Mouse (Mus musculus) stomach, postnatal 0 days (tissue): ENCODE data around the gene Igfbp1. TPM values are rescaled to one million over a fixed set of nuclear protein-coding genes. Genes with fewer than 3 reads are reported as not detected.

ENCODE experiments used
- ATAC-seq: fragments of 200-750 bp; cut with Nextera tagmentation; 2 replicates; pipeline ENCODE4 v1.8.0; 2017; ENCODE audit not compliant: low FRiP score, low TSS enrichment
- DNase-seq: peaks from one replicate; pipeline ENCODE4 v3.0.0-alpha.2; 2016; ENCODE audit warnings: low spot score
- H3K27ac ChIP-seq: fragments of 300-500 bp; sonication (generic); replicated peaks from 2 replicates; pipeline ENCODE4 v1.5.1; 2014; ENCODE audit warnings: mild to moderate bottlenecking, control low read depth
- H3K27me3 ChIP-seq: fragments of 300-500 bp; sonication (generic); 2 replicates; pipeline ENCODE4 v1.6.1; 2014; ENCODE audit warnings: low read length; ENCODE audit not compliant: control insufficient read depth, insufficient read depth
- H3K36me3 ChIP-seq: fragments of 300-500 bp; sonication (generic); 2 replicates; pipeline ENCODE4 v1.6.1; 2014; ENCODE audit warnings: low read length, mixed read lengths; ENCODE audit not compliant: control insufficient read depth, insufficient read depth
- H3K4me1 ChIP-seq: fragments of 300-500 bp; sonication (generic); replicated peaks from 2 replicates; pipeline ENCODE4 v1.6.1; 2014; ENCODE audit warnings: antibody characterized with exemption; ENCODE audit not compliant: control insufficient read depth, insufficient read depth
- H3K4me2 ChIP-seq: fragments of 300-500 bp; sonication (generic); replicated peaks from 2 replicates; pipeline ENCODE4 v1.6.1; 2014; ENCODE audit warnings: low read depth, mild to moderate bottlenecking, control low read depth, moderate library complexity
- H3K4me3 ChIP-seq: fragments of 300-500 bp; sonication (generic); 2 replicates; pipeline ENCODE4 v1.5.1; 2014; ENCODE audit warnings: low read depth, low read length, control low read depth
- H3K9ac ChIP-seq: fragments of 300-500 bp; sonication (generic); 2 replicates; pipeline ENCODE4 v1.6.1; 2014; ENCODE audit warnings: mild to moderate bottlenecking, low read length, control low read depth, mixed read lengths
- H3K9me3 ChIP-seq: fragments of 300-500 bp; sonication (generic); 2 replicates; pipeline ENCODE4 v1.6.1; 2016; ENCODE audit warnings: low read length; ENCODE audit not compliant: control insufficient read depth
- CTCF ChIP-seq: IDR thresholded peaks from 2 replicates; pipeline ENCODE4 v1.5.1; 2016; ENCODE audit warnings: antibody characterized with exemption, low read depth, mild to moderate bottlenecking, moderate library complexity
- EP300 ChIP-seq: optimal IDR thresholded peaks from 2 replicates; pipeline ENCODE3; 2016; ENCODE audit warnings: antibody characterized with exemption
- WGBS: fragments of 180-500 bp; shearing (Covaris S2); extraction: QIAGEN DNeasy Blood & Tissue Kit; methylation state at CpG from one replicate; pipeline ENCODE4 v1.1.7; 2014; 5-methylcytosine and 5-hydroxymethylcytosine counted together
- polyA plus RNA-seq: library from polyadenylated mRNA; unstranded; fragments of >200 nt; fragmentation: Nextera tagmentation; extraction: Ambion mirVana; gene quantifications from 2 replicates; pipeline ENCODE4 v1.2.1, GENCODE M21; 2015

Gene Igfbp1
- polyA plus RNA-seq, 1 experiment from 2014 or later = 2.3 TPM

DNA sequence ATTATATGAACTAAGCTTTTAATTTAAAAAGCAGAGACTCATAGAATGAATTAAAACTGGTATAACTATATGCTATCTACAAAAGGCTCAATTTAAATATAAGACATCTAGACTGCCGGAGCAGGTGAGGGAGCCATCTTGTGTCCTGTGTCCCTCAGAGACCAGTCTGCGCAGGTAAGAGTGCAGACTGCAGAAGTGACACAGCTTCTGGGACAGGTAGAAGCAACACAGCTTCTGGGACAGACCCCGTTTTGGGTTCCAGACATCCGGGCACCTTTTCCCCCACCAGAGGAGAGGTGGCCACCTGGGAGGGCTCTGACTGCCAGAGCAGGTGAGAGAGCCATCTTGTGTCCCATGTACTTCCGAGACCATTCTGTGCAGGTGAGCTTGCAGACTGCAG, 53.3 kb downstream of the Igfbp1 start:
- DNase-seq = no peak

More for the DNA sequence above, 53.3 kb downstream of the Igfbp1 start:
- no peak overlapping the region for H3K27ac ChIP-seq
- H3K4me1 ChIP-seq = no peaks in the 10 kb centered on the region
- H3K36me3 ChIP-seq = no peaks in the 10 kb centered on the region
- WGBS = 93% methylated on average over 5 of the region's 5 CpGs
- ATAC-seq = no peak
- no peak for TF ChIP-seq EP300
- no peak for TF ChIP-seq CTCF
- H3K4me3 ChIP-seq = no peak overlapping the region
- no peaks in the 10 kb centered on the region for H3K27me3 ChIP-seq
- H3K9me3 ChIP-seq = no peaks in the 10 kb centered on the region
- H3K4me2 ChIP-seq = no peak overlapping the region
- no peak overlapping the region for H3K9ac ChIP-seq

Other genes starting within 250 kb of the Igfbp1 start
- gene Adcy1, start 134.3 kb upstream of the Igfbp1 start, polyA plus RNA-seq = 0.73 and 0.82 TPM in 2 replicates
- not detected in 2 replicates for gene Gm11985, start 9.2 kb upstream of the Igfbp1 start, polyA plus RNA-seq
- gene Igfbp3, start 16.1 kb downstream of the Igfbp1 start, polyA plus RNA-seq = 46.0 and 50.6 TPM in 2 replicates